In genomic region chr1:174674586-174674985, GRCm38 (mm10) we compare ENCODE assay signal across 9 mouse cellular contexts.
DNase-seq lines count a peak whose midpoint lies in the region; ATAC-seq lines count a peak whose summit lies in the region.
"Had no signal": no experiment of that assay in that cellular context is flagged by ENCODE, and none has a peak within 500 bp of the region (broad histone marks: within the 10 kb centered on the region; RNA-seq: fewer than 3 reads in every experiment).

No protein-coding gene starts in this region.

- no peak; the same call in 1 of the 2 replicates for ATAC-seq in embryonic facial prominence, embryonic 11.5 days (replicated peaks; ENCODE audit: insufficient number of reproducible peaks, low FRiP score, low TSS enrichment, low read depth)
- ATAC-seq in lung, embryonic 16.5 days (ENCODE audit: low read depth): 0 out of 2 replicates have a peak, but pooled peaks have one; percentile 29
- ATAC-seq in liver, embryonic 13.5 days (ENCODE audit: low read depth): 0 out of 2 replicates have a peak, but pooled peaks have one; percentile 43
- ATAC-seq in cerebellum, adult (ENCODE audit: insufficient number of reproducible peaks, low FRiP score, low TSS enrichment): no peak

- no peaks in the 10 kb centered on the region for H3K27me3 ChIP-seq in embryonic facial prominence, embryonic 11.5 days (ENCODE audit: control insufficient read depth, insufficient read depth, low read length)
- no peaks in the 10 kb centered on the region for H3K27me3 ChIP-seq in embryonic facial prominence, embryonic 10.5 days (replicated peaks; ENCODE audit: low read depth, poor library complexity, severe bottlenecking)
- H3K27me3 ChIP-seq in lung, embryonic 16.5 days (ENCODE audit: control insufficient read depth, insufficient read depth, low read depth, low read length): no peaks in the 10 kb centered on the region
- no peaks in the 10 kb centered on the region for H3K27me3 ChIP-seq in liver, embryonic 13.5 days

- H3K4me3 ChIP-seq in embryonic facial prominence, embryonic 11.5 days (ENCODE audit: low read depth, low read length): no peak overlapping the region
- H3K4me3 ChIP-seq in embryonic facial prominence, embryonic 10.5 days: no peak overlapping the region
- no peak overlapping the region for H3K4me3 ChIP-seq in lung, embryonic 16.5 days (ENCODE audit: low read length)
- no peak overlapping the region for H3K4me3 ChIP-seq in liver, embryonic 13.5 days (replicated peaks)

- H3K9ac ChIP-seq in embryonic facial prominence, embryonic 11.5 days (replicated peaks; ENCODE audit: low read length): no peak overlapping the region
- H3K9ac ChIP-seq in lung, embryonic 16.5 days (ENCODE audit: low read length): no peak overlapping the region
- H3K9ac ChIP-seq in liver, embryonic 13.5 days: no peak overlapping the region

- no peak overlapping the region for H3K4me2 ChIP-seq in embryonic facial prominence, embryonic 11.5 days (ENCODE audit: low read depth, low read length)
- H3K4me2 ChIP-seq in lung, embryonic 16.5 days (ENCODE audit: low read depth, low read length): no peak overlapping the region
- H3K4me2 ChIP-seq in liver, embryonic 13.5 days: no peak overlapping the region

- H3K36me3 ChIP-seq in embryonic facial prominence, embryonic 11.5 days (replicated peaks; ENCODE audit: control insufficient read depth, insufficient read depth, low read depth, low read length): no peaks in the 10 kb centered on the region
- no peaks in the 10 kb centered on the region for H3K36me3 ChIP-seq in embryonic facial prominence, embryonic 10.5 days (replicated peaks)
- no peaks in the 10 kb centered on the region for H3K36me3 ChIP-seq in lung, embryonic 16.5 days (ENCODE audit: control insufficient read depth, insufficient read depth, low read length)
- H3K36me3 ChIP-seq in liver, embryonic 13.5 days: no peaks in the 10 kb centered on the region

- WGBS in embryonic facial prominence, embryonic 11.5 days: 65% methylated on average over 8 of the region's 8 CpGs
- WGBS in embryonic facial prominence, embryonic 10.5 days: 58% methylated on average over 8 of the region's 8 CpGs
- 60% methylated on average over 8 of the region's 8 CpGs for WGBS in lung, embryonic 16.5 days
- 35% methylated on average over 8 of the region's 8 CpGs for WGBS in liver, embryonic 13.5 days (ENCODE audit: insufficient replicate concordance)

- no peaks in the 10 kb centered on the region for H3K9me3 ChIP-seq in embryonic facial prominence, embryonic 11.5 days (replicated peaks; ENCODE audit: control insufficient read depth, low read length)
- H3K9me3 ChIP-seq in embryonic facial prominence, embryonic 10.5 days: no peaks in the 10 kb centered on the region
- no peaks in the 10 kb centered on the region for H3K9me3 ChIP-seq in lung, embryonic 16.5 days (ENCODE audit: control insufficient read depth, low read length)
- no peaks in the 10 kb centered on the region for H3K9me3 ChIP-seq in liver, embryonic 13.5 days (replicated peaks)

- no peak overlapping the region for H3K27ac ChIP-seq in embryonic facial prominence, embryonic 11.5 days (replicated peaks; ENCODE audit: low read depth, low read length)
- H3K27ac ChIP-seq in embryonic facial prominence, embryonic 10.5 days (replicated peaks): no peak overlapping the region
- no peak overlapping the region for H3K27ac ChIP-seq in lung, embryonic 16.5 days (ENCODE audit: low read length)
- H3K27ac ChIP-seq in liver, embryonic 13.5 days: no peak overlapping the region

- peak; percentile 24 for DNase-seq in embryonic facial prominence, embryonic 11.5 days (ENCODE audit: low spot score)
- DNase-seq in embryonic facial prominence, embryonic 10.5 days (ENCODE audit: low spot score): no peak
- DNase-seq in lung, adult 18-20 months: no peak
- DNase-seq in WW6 (ENCODE audit: low read depth, low spot score): peak; percentile 16
- no peak for DNase-seq in liver, embryonic 13.5 days
- no peak for DNase-seq in cerebellum, adult 11 months
- DNase-seq: kidney, postnatal 25 days had no signal

- H3K4me1 ChIP-seq in embryonic facial prominence, embryonic 11.5 days (ENCODE audit: control insufficient read depth, insufficient read depth, low read length): no peaks in the 10 kb centered on the region
- peaks cover 6% of the 10 kb centered on the region; the same call in 1 of the 2 replicates for H3K4me1 ChIP-seq in embryonic facial prominence, embryonic 10.5 days
- H3K4me1 ChIP-seq in lung, embryonic 16.5 days (replicated peaks; ENCODE audit: control insufficient read depth, insufficient read depth, low read length): peaks cover 14% of the 10 kb centered on the region
- no peaks in the 10 kb centered on the region for H3K4me1 ChIP-seq in liver, embryonic 13.5 days (replicated peaks)

Comparison
In these comparisons a context has a peak if more than half of its experiments do, and no peak if none do; other contexts are left out.
1. DNase-seq: peak in embryonic facial prominence, embryonic 11.5 days (single experiment) and WW6 (single experiment); none in embryonic facial prominence, embryonic 10.5 days (single experiment), lung, adult 18-20 months (0 of 2), liver, embryonic 13.5 days (single experiment) and cerebellum, adult 11 months (single experiment).
2. ATAC-seq: peak in lung, embryonic 16.5 days (single experiment) and liver, embryonic 13.5 days (single experiment); none in embryonic facial prominence, embryonic 11.5 days (single experiment) and cerebellum, adult (single experiment).